8 mouse cellular contexts compared by ENCODE assay signal in the genomic region with DNA sequence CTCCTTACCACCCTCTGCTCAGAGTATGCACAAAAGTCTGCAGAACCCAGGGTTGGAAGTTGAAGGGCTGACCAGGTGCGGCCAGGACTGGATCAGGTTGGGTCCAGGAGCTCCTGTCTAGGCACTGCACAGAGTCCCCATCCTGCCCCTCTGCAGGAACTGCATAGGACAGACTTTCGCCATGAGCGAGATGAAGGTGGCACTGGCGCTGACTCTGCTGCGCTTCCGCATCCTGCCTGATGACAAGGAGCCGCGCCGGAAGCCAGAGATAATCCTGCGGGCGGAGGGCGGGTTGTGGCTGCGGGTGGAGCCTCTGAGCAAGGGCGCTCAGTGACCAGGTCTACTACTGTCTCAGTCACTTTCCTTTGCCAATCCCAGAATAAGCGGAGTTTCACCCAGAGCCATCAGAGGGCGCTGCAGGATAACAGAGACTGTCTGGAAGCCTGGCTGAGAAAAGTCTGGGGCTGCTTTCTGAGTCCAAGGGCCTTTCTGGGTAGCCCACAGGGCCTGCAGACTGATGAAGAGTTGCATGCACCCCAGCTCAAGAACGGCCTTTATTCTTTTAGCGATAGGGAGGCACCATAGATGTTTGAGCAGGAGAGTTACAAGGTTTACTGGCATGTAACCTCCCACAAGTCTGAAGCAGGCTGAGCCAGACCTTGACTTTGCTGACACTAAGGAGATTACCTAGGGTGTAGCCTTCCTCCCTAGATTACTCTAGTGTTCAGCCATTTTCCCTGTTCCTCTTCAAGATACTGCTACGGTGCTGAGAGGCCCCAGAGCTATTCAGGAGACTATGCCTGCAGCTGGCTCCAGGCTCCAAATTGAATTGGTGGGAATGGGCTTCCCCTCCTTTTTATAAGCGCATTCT. TPM values are rescaled to one million over a fixed set of nuclear protein-coding genes. Genes with fewer than 3 reads are reported as not detected.
DNase-seq lines count a peak whose midpoint lies in the region; ATAC-seq and TF ChIP-seq lines count a peak whose summit lies in the region.

No protein-coding gene starts in this region.

- H3K9me3 ChIP-seq in midbrain, embryonic 10.5 days (replicated peaks) = no peaks in the 10 kb centered on the region

- peak; percentile 29; the same call in 1 of the 2 replicates for TF ChIP-seq POLR2A in small intestine, adult 2 months (IDR thresholded peaks at IDR 0.05; ENCODE audit: low read depth, low read length)

- no peaks in the 10 kb centered on the region for H3K27me3 ChIP-seq in midbrain, embryonic 10.5 days (ENCODE audit: low read depth, poor library complexity, severe bottlenecking)
- no peaks in the 10 kb centered on the region for H3K27me3 ChIP-seq in small intestine, adult 2 months (ENCODE audit: control insufficient read depth, insufficient read depth, low read length)

- intact Hi-C loops in left cerebral cortex, postnatal 36 days (cut with DNase I) = loop anchor here (5.0 kb wide), 1 partner anchor 131 kb away; no protein-coding TSS in a partner anchor

- peak overlapping the region; percentile 55 for H3K4me3 ChIP-seq in midbrain, embryonic 10.5 days
- H3K4me3 ChIP-seq in small intestine, adult 2 months (ENCODE audit: low read depth, low read length) = peak overlapping the region; percentile 57

- TF ChIP-seq CTCF in small intestine, adult 2 months (IDR thresholded peaks at IDR 0.05; ENCODE audit: extremely low read depth, insufficient read length, insufficient replicate concordance, low read depth, low read length) = peak; percentile 73; the same call in 1 of the 2 replicates

- H3K4me1 ChIP-seq in midbrain, embryonic 10.5 days = peaks cover 17% of the 10 kb centered on the region
- peaks cover 2% of the 10 kb centered on the region; the same call in 1 of the 2 replicates for H3K4me1 ChIP-seq in small intestine, adult 2 months (ENCODE audit: control insufficient read depth, insufficient read depth, insufficient read length, low read length)

- DNase-seq in urinary bladder, adult 18-20 months (ENCODE audit: low spot score in 2 of 2) = peak; percentile 54 to 69
- DNase-seq in urinary bladder, postnatal 10 days (ENCODE audit: low spot score) = no peak
- peak; percentile 69 for DNase-seq in embryo, embryonic 11.5 days (ENCODE audit: low read depth, low spot score)
- DNase-seq in kidney, adult 11 months = peak; percentile 77
- peak; percentile 78 to 79 for DNase-seq in left cerebral cortex, postnatal 36 days (ENCODE audit: low spot score in 2 of 2)
- DNase-seq in midbrain, embryonic 10.5 days (ENCODE audit: low spot score) = peak; percentile 90

- no peaks in the 10 kb centered on the region for H3K36me3 ChIP-seq in midbrain, embryonic 10.5 days
- H3K36me3 ChIP-seq in small intestine, adult 2 months (ENCODE audit: control insufficient read depth, insufficient read depth, low read length) = peaks cover 10% of the 10 kb centered on the region

- H3K27ac ChIP-seq in midbrain, embryonic 10.5 days (replicated peaks) = peak overlapping the region; percentile 77
- peak overlapping the region; percentile 8; the same call in 1 of the 2 replicates for H3K27ac ChIP-seq in small intestine, adult 2 months (ENCODE audit: insufficient read depth, low read depth, low read length)

- 14% methylated on average over 20 of the region's 20 CpGs for WGBS in midbrain, embryonic 10.5 days
- 15% methylated on average over 20 of the region's 20 CpGs for WGBS in small intestine, adult 2 months

- peak; percentile 96 for ATAC-seq in granulocyte monocyte progenitor cell, adult 5-6 weeks (replicated peaks; ENCODE audit: poor library complexity, severe bottlenecking)

RNA-seq across cellular contexts. Expression of gene Cyp4f16, which starts 14.8 kb away (rescaled TPM):
- 10.5 and 17.7 TPM in 2 replicates for total RNA-seq in granulocyte monocyte progenitor cell, adult 5-6 weeks (2014; fragmentation: Nextera tagmentation)
- total RNA-seq in granulocyte monocyte progenitor cell, adult 5-6 weeks (2017) = 10.2 and 11.0 TPM in 2 replicates
- total RNA-seq in left cerebral cortex, postnatal 36 days (2021) = 1 to 10 TPM; 4.4 to 4.6 TPM
- polyA plus RNA-seq in midbrain, embryonic 10.5 days (2016; fragmentation: Nextera tagmentation; extraction: Ambion mirVana) = 11.4 and 13.2 TPM in 2 replicates
- polyA plus RNA-seq in small intestine, adult 2 months (2012; rRNA removed) = 69.4 and 140 TPM in 2 replicates

RNA-seq across cellular contexts. Expression of gene Cyp4f17, which starts 45.3 kb away (rescaled TPM):
- total RNA-seq in granulocyte monocyte progenitor cell, adult 5-6 weeks (2014; fragmentation: Nextera tagmentation) = 1.2 and 1.9 TPM in 2 replicates
- total RNA-seq in granulocyte monocyte progenitor cell, adult 5-6 weeks (2017) = 0.13 and 0.31 TPM in 2 replicates
- total RNA-seq in left cerebral cortex, postnatal 36 days (2021) = 1 to 10 TPM; 3.0 to 4.4 TPM
- polyA plus RNA-seq in midbrain, embryonic 10.5 days (2016; fragmentation: Nextera tagmentation; extraction: Ambion mirVana) = 6.4 and 8.7 TPM in 2 replicates
- 2.3 and 2.5 TPM in 2 replicates for polyA plus RNA-seq in small intestine, adult 2 months (2012; rRNA removed)
